Comparison of ENCODE assay signal across 7 mouse cellular contexts in the genomic region with DNA sequence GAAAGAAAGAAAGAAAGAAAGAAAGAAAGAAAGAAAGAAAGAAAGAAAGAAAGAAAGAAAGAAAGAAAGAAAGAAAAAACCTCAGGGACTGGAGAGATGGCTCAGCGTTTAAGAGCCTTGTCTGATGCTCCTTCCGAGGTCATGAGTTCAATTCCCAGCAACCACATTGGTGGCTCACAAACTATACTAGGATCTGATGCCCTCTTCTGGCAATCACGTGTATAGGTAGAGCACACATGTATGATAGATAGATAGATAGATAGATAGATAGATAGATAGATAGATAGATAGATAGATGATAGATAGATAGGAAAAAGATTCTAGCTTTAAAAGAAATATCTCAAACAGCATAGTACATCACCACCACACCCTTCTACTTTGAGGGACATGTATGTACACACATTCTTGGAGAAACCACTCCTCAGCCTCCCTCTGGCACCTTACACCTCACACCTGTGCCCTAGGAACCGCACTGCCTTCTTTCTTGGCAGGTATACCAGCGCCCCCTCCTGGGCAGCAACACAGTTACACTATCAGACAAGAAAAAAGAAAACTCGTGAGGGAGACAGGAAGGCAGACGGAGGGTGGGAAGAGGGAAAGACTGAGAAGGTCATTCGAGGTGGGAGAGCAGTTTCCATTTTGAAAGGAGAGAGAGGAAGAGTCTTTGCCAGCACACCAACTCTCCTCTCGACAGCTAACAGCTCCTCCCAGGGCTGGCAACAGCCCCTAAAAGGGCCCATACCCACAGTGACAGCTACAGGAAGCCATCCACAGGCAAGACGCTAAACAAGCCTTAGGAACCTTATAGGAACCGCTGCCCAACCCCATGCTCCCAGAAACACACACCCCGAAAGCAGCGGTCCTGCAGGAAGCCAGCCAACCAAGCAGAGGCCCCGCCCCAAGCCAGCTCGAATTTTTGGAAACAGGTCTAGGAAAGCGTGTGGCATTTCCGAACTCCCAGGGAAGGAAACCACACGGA.
DNase-seq lines count a peak whose midpoint lies in the region; ATAC-seq and TF ChIP-seq lines count a peak whose summit lies in the region.

No protein-coding gene starts in this region.

- no peak overlapping the region for H3K9ac ChIP-seq in intestine, postnatal 0 days (ENCODE audit: low read depth, low read length)
- H3K9ac ChIP-seq in liver, embryonic 14.5 days (replicated peaks), result no peak overlapping the region

- 24% methylated on average over 18 of the region's 18 CpGs for WGBS in intestine, postnatal 0 days
- 18% methylated on average over 18 of the region's 18 CpGs for whole genome bisulfite sequencing in liver, embryonic 14.5 days (ENCODE audit: insufficient replicate concordance)

- no peaks in the 10 kb centered on the region for H3K36me3 ChIP-seq in intestine, postnatal 0 days (ENCODE audit: control insufficient read depth, insufficient read depth)
- H3K36me3 ChIP-seq in liver, embryonic 14.5 days (replicated peaks; ENCODE audit: control insufficient read depth, insufficient read depth, low read depth), result no peaks in the 10 kb centered on the region

- no peaks in the 10 kb centered on the region; the same call in 1 of the 2 replicates for H3K27me3 ChIP-seq in intestine, postnatal 0 days (replicated peaks; ENCODE audit: control insufficient read depth, insufficient read depth, low read length)
- H3K27me3 ChIP-seq in liver, embryonic 14.5 days (ENCODE audit: control insufficient read depth, insufficient read depth, low read length), result peaks cover 37% of the 10 kb centered on the region

- no peak for ATAC-seq in intestine, postnatal 0 days
- ATAC-seq in liver, embryonic 14.5 days (ENCODE audit: insufficient read depth), result no peak

- H3K4me2 ChIP-seq in intestine, postnatal 0 days (replicated peaks; ENCODE audit: low read depth), result peak overlapping the region; percentile 51
- peak overlapping the region; percentile 0; the same call in 1 of the 2 replicates for H3K4me2 ChIP-seq in liver, embryonic 14.5 days (ENCODE audit: low read depth)

- intact Hi-C loops in gastrocnemius, postnatal 36 days (cut with DNase I), result loop anchor here (2.0 to 5.0 kb wide), 3 partner anchors 59 to 150 kb away; no protein-coding TSS in a partner anchor

- TF ChIP-seq POLR2A in cortical plate, adult 2 months (IDR thresholded peaks at IDR 0.05; ENCODE audit: extremely low read depth, insufficient read depth, low read length), result no peak

- peak; percentile 59 for DNase-seq in 416B (ENCODE audit: low read depth)
- peak; percentile 75 for DNase-seq in CD4-positive, CD25-positive, alpha-beta regulatory T cell, adult 2 months (ENCODE audit: low read depth, low spot score)
- DNase-seq in gastrocnemius, postnatal 36 days, result peak; percentile 18 to 30
- peak in 1 of 3 experiments; percentile 30 for DNase-seq in liver, embryonic 14.5 days (ENCODE audit: low read depth in 3 of 3, low spot score in 3 of 3)
- DNase-seq in right cerebral cortex, postnatal 14 days, result peak; percentile 51

- H3K4me3 ChIP-seq in cortical plate, adult 2 months (ENCODE audit: insufficient read depth, low read length), result no peak overlapping the region
- H3K4me3 ChIP-seq in intestine, postnatal 0 days (ENCODE audit: low read depth, low read length), result no peak overlapping the region
- H3K4me3 ChIP-seq in liver, embryonic 14.5 days (ENCODE audit: insufficient read depth in 1 of 2, low read depth in 2 of 2, low read length in 2 of 2), result no peak overlapping the region

- no peaks in the 10 kb centered on the region for H3K9me3 ChIP-seq in intestine, postnatal 0 days (ENCODE audit: control insufficient read depth)
- H3K9me3 ChIP-seq in liver, embryonic 14.5 days (ENCODE audit: control insufficient read depth, low read length), result no peaks in the 10 kb centered on the region

- TF ChIP-seq EP300 in liver, embryonic 14.5 days (IDR thresholded peaks at IDR 0.05; ENCODE audit: low read depth), result no peak

- no peak overlapping the region; the same call in 1 of the 2 replicates for H3K27ac ChIP-seq in cortical plate, adult 2 months (ENCODE audit: insufficient read depth, low read length)
- no peak overlapping the region for H3K27ac ChIP-seq in intestine, postnatal 0 days (ENCODE audit: low read depth, low read length)
- H3K27ac ChIP-seq in liver, embryonic 14.5 days, result no peak overlapping the region

- H3K4me1 ChIP-seq in cortical plate, adult 2 months (ENCODE audit: control insufficient read depth, insufficient read depth, low read length), result peaks cover 5% of the 10 kb centered on the region; the same call in 1 of the 2 replicates
- H3K4me1 ChIP-seq in intestine, postnatal 0 days (replicated peaks; ENCODE audit: control insufficient read depth, insufficient read depth, low read length), result peaks cover 14% of the 10 kb centered on the region
- H3K4me1 ChIP-seq in liver, embryonic 14.5 days (replicated peaks; ENCODE audit: control insufficient read depth in 2 of 2, insufficient read depth in 2 of 2, low read length in 1 of 2), result peaks cover 0 to 5% of the 10 kb centered on the region in 2 experiments; a peak in 1 of 4 replicates

- TF ChIP-seq CTCF in cortical plate, adult 2 months (IDR thresholded peaks at IDR 0.05; ENCODE audit: extremely low read depth, insufficient read depth, low read length), result peak; percentile 69
- TF ChIP-seq CTCF in intestine, postnatal 0 days (IDR thresholded peaks at IDR 0.05; ENCODE audit: low read depth), result peak; percentile 89
- TF ChIP-seq CTCF in liver, embryonic 14.5 days (IDR thresholded peaks at IDR 0.05; ENCODE audit: low read depth), result peak; percentile 76
